Mouse (Mus musculus): Measurements from ENCODE around the gene Suclg2.
"Not testable (repeated sequence)": the region's sequence is repeated elsewhere in the genome, so short reads cannot be mapped to it uniquely, and the experiment has no call there.

Suclg2 gene

GRCm38 (mm10) chr6:95621821-95622220, 96.8 kb downstream of the Suclg2 start:
- DNase-seq (ENCODE audit: low read depth in 2 of 2, low spot score in 2 of 2) = no peak

GRCm38 (mm10) chr6:95620804-95621203, 97.8 kb downstream of the Suclg2 start:
- DNase-seq (ENCODE audit: low read depth in 2 of 2, low spot score in 2 of 2) = no peak

GRCm38 (mm10) chr6:95619817-95620216, 98.8 kb downstream of the Suclg2 start:
- no peak for DNase-seq (ENCODE audit: low read depth in 2 of 2, low spot score in 2 of 2)

GRCm38 (mm10) chr6:95618434-95618833, 100.2 kb downstream of the Suclg2 start:
- no peak for DNase-seq (ENCODE audit: low read depth in 2 of 2, low spot score in 2 of 2)

GRCm38 (mm10) chr6:95613228-95613627, 105.4 kb downstream of the Suclg2 start:
- DNase-seq (ENCODE audit: low read depth in 2 of 2, low spot score in 2 of 2) = no peak

GRCm38 (mm10) chr6:95612412-95613022, 106.1 kb downstream of the Suclg2 start:
- no peak for DNase-seq (ENCODE audit: low read depth in 2 of 2, low spot score in 2 of 2)

- DNase-seq (ENCODE audit: low read depth in 2 of 2, low spot score in 2 of 2) = no peak
These were observed 107.5 kb downstream of the Suclg2 start for GRCm38 (mm10) chr6:95611059-95611458.

- no peak for DNase-seq (ENCODE audit: low read depth in 2 of 2, low spot score in 2 of 2)
These were observed 110.5 kb downstream of the Suclg2 start for GRCm38 (mm10) chr6:95608123-95608522.

- not testable (repeated sequence) for DNase-seq (ENCODE audit: low read depth in 2 of 2, low spot score in 2 of 2)
These were observed 117.9 kb downstream of the Suclg2 start for GRCm38 (mm10) chr6:95600731-95601130.

- no peak for DNase-seq (ENCODE audit: low read depth in 2 of 2, low spot score in 2 of 2)
These were observed 121.5 kb downstream of the Suclg2 start for GRCm38 (mm10) chr6:95596766-95597750.

GRCm38 (mm10) chr6:95595852-95596251, 122.7 kb downstream of the Suclg2 start:
- no peak for DNase-seq (ENCODE audit: low read depth in 2 of 2, low spot score in 2 of 2)

GRCm38 (mm10) chr6:95594239-95594638, 124.4 kb downstream of the Suclg2 start:
- no peak for DNase-seq (ENCODE audit: low read depth in 2 of 2, low spot score in 2 of 2)

- no peak for DNase-seq (ENCODE audit: low read depth in 2 of 2, low spot score in 2 of 2)
These were observed 126.2 kb downstream of the Suclg2 start for GRCm38 (mm10) chr6:95592396-95592795.

- no peak for DNase-seq (ENCODE audit: low read depth in 2 of 2, low spot score in 2 of 2)
These were observed 128.1 kb downstream of the Suclg2 start for GRCm38 (mm10) chr6:95590463-95590862.

- no peak for DNase-seq (ENCODE audit: low read depth in 2 of 2, low spot score in 2 of 2)
These were observed 131.3 kb downstream of the Suclg2 start for GRCm38 (mm10) chr6:95587108-95587796.

- no peak for DNase-seq (ENCODE audit: low read depth in 2 of 2, low spot score in 2 of 2)
These were observed 136.7 kb downstream of the Suclg2 start for GRCm38 (mm10) chr6:95581893-95582292.

GRCm38 (mm10) chr6:95579792-95580191, 138.8 kb downstream of the Suclg2 start:
- DNase-seq (ENCODE audit: low read depth in 2 of 2, low spot score in 2 of 2) = no peak

- no peak for DNase-seq (ENCODE audit: low read depth in 2 of 2, low spot score in 2 of 2)
These were observed 143.1 kb downstream of the Suclg2 start for GRCm38 (mm10) chr6:95575531-95575930.

GRCm38 (mm10) chr6:95574867-95575266, 143.7 kb downstream of the Suclg2 start:
- DNase-seq (ENCODE audit: low read depth in 2 of 2, low spot score in 2 of 2) = no peak

GRCm38 (mm10) chr6:95574389-95574788, 144.2 kb downstream of the Suclg2 start:
- no peak for DNase-seq (ENCODE audit: low read depth in 2 of 2, low spot score in 2 of 2)

GRCm38 (mm10) chr6:95573035-95573759, 145.4 kb downstream of the Suclg2 start:
- DNase-seq (ENCODE audit: low read depth in 2 of 2, low spot score in 2 of 2) = no peak

All from CD8-positive naive resting alpha-beta T cell, adult 2 months (primary cell).